Mouse (Mus musculus) kidney, embryonic 14.5 days (tissue): Measurements from ENCODE around the gene Lrrc66. TPM values are rescaled to one million over a fixed set of nuclear protein-coding genes. Genes with fewer than 3 reads are reported as not detected.

Experiments used
- ATAC-seq: fragments of 200-750 bp; cut with Nextera tagmentation; 2 replicates; pipeline ENCODE4 v1.8.0; 2017; ENCODE audit warnings: moderate number of reproducible peaks, mild to moderate bottlenecking, moderate TSS enrichment, moderate library complexity; ENCODE audit not compliant: low FRiP score, low TSS enrichment
- H3K27ac ChIP-seq: fragments of 300-500 bp; sonication (generic); 2 replicates; pipeline ENCODE4 v1.5.1; 2014; ENCODE audit warnings: low read depth, mild to moderate bottlenecking, low read length, moderate library complexity, mixed read lengths
- H3K27me3 ChIP-seq: fragments of 300-500 bp; sonication (generic); 2 replicates; pipeline ENCODE4 v1.6.1; 2014; ENCODE audit warnings: mild to moderate bottlenecking, low read length; ENCODE audit not compliant: control insufficient read depth, insufficient read depth
- H3K36me3 ChIP-seq: fragments of 300-500 bp; sonication (generic); 2 replicates; pipeline ENCODE4 v1.6.1; 2014; ENCODE audit warnings: low read length, mixed read lengths; ENCODE audit not compliant: control insufficient read depth, insufficient read depth
- H3K4me1 ChIP-seq: fragments of 300-500 bp; sonication (generic); 2 replicates; pipeline ENCODE4 v1.6.1; 2014; ENCODE audit warnings: low read length, mixed read lengths; ENCODE audit not compliant: control insufficient read depth, insufficient read depth
- H3K4me2 ChIP-seq: fragments of 300-500 bp; sonication (generic); replicated peaks from 2 replicates; pipeline ENCODE4 v1.6.1; 2014; ENCODE audit warnings: low read depth, mild to moderate bottlenecking, low read length
- H3K4me3 ChIP-seq: fragments of 300-500 bp; sonication (generic); 2 replicates; pipeline ENCODE4 v1.5.1; 2014; ENCODE audit warnings: mild to moderate bottlenecking, low read length
- H3K9ac ChIP-seq: fragments of 300-500 bp; sonication (generic); 2 replicates; pipeline ENCODE4 v1.6.1; 2014; ENCODE audit warnings: low read depth, mild to moderate bottlenecking, low read length, moderate library complexity
- H3K9me3 ChIP-seq: fragments of 300-500 bp; sonication (generic); 2 replicates; pipeline ENCODE4 v1.6.1; 2016; ENCODE audit warnings: low read length; ENCODE audit not compliant: control insufficient read depth
- WGBS: fragments of 180-500 bp; shearing (Covaris S2); extraction: QIAGEN DNeasy Blood & Tissue Kit; methylation state at CpG from one replicate; pipeline ENCODE4 v1.1.7; 2014; 5-methylcytosine and 5-hydroxymethylcytosine counted together
- polyA plus RNA-seq: library from polyadenylated mRNA; unstranded; fragments of >200 nt; fragmentation: Nextera tagmentation; extraction: Ambion mirVana; gene quantifications from 2 replicates; pipeline ENCODE4 v1.2.1, GENCODE M21; 2014

The Lrrc66 gene
- polyA plus RNA-seq, 1 experiment from 2014 or later = not detected

DNA sequence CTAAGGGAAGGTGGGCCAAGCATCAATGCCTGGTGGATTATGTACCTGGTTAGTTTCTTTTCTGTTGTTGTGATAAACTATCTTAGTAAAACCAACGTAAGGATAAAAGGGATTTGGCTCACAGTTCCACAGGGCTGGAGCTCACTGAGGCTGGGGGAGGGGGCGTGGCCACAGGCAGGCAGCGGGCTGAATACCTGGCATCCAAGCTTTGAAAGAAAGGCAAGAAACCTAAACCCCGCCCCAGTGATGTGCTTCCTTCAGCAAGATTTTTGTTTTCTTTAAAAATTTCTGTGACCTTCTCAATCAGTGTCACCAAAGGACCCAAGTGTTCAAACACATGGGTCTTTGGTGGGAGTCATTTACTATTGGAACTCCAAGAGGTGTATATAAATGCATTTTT lies 4.8 kb downstream of the Lrrc66 start:
- H3K36me3 ChIP-seq = no peaks in the 10 kb centered on the region
- no peak overlapping the region for H3K4me2 ChIP-seq
- H3K9me3 ChIP-seq = no peaks in the 10 kb centered on the region
- ATAC-seq = no peak
- WGBS = 62% methylated on average over 4 of the region's 4 CpGs
- H3K27ac ChIP-seq = no peak overlapping the region
- no peak overlapping the region for H3K4me3 ChIP-seq
- H3K4me1 ChIP-seq = no peaks in the 10 kb centered on the region
- no peaks in the 10 kb centered on the region for H3K27me3 ChIP-seq
- no peak overlapping the region for H3K9ac ChIP-seq

DNA sequence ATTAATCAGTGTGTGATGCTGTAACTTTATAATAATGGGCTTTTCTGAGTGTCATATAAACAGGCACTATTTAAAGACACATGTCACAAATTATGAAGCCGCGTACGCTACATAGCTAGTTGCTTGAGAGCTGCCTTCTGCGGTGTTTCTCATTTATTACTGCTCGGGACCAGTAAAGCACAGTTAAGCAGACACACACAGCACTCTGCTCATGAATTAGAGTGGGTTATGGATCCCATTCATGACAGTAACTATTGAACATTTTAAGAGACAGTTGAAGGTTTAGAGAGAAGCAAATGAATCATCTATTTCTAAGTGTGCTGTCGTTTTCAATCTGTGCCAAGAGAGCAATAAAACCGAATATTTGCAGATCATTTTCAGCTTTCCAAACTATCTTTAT lies 5.5 kb downstream of the Lrrc66 start:
- no peak overlapping the region for H3K4me2 ChIP-seq
- no peak overlapping the region for H3K4me3 ChIP-seq
- WGBS = 87% methylated on average over 7 of the region's 7 CpGs
- no peak overlapping the region for H3K9ac ChIP-seq
- H3K4me1 ChIP-seq = no peaks in the 10 kb centered on the region
- no peak for ATAC-seq
- no peaks in the 10 kb centered on the region for H3K27me3 ChIP-seq
- no peaks in the 10 kb centered on the region for H3K36me3 ChIP-seq
- H3K9me3 ChIP-seq = no peaks in the 10 kb centered on the region
- no peak overlapping the region for H3K27ac ChIP-seq

DNA sequence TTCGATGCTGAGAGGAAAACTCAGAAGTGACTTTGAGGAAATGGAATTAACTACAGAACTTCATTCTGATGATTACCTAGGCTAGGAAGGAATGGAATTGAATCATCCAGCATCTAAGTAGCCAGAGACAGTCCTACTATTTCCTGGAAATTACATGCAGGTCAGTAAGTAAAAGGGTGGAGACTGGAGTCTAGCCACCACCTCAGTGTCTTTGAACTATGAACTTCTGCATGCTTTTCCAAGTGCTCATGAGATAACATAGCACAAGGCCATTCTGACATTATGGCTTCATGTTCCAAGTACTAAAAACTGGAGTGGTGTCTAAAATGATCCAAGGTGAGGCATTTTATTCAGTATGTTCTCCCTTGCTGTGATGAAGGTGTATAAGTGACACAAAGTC lies 6.8 kb downstream of the Lrrc66 start:
- no peaks in the 10 kb centered on the region for H3K36me3 ChIP-seq
- no peak overlapping the region for H3K27ac ChIP-seq
- H3K9ac ChIP-seq = no peak overlapping the region
- WGBS = 67% methylated on average over 1 of the region's 1 CpGs
- ATAC-seq = no peak
- H3K4me3 ChIP-seq = no peak overlapping the region
- no peak overlapping the region for H3K4me2 ChIP-seq
- H3K27me3 ChIP-seq = no peaks in the 10 kb centered on the region
- H3K4me1 ChIP-seq = no peaks in the 10 kb centered on the region
- H3K9me3 ChIP-seq = no peaks in the 10 kb centered on the region

DNA sequence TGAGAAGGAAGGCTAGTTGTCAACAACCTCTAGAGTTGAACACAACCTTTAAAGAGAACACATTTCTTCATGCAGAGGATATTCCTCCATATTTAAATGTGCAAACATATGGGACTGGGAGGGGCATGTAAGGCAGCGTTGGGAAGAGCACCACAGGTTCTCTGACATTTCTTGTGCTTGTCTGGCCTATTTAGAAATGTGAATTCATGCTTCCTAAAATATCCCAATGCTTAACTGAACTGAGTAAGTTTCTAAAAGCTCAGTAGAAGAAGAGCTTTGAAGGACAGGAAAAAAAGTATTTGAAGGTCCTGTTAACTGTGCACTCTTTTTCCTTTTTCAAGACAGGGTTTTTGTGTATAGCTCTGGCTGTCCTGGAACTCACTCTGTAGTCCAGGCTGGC lies 13.4 kb downstream of the Lrrc66 start:
- Histone ChIP-seq H3K9me3 (no peaks in the 10 kb centered on the region), H3K4me1 (no peaks in the 10 kb centered on the region), H3K27ac (no peak overlapping the region), H3K4me3 (no peak overlapping the region), H3K4me2 (no peak overlapping the region), H3K36me3 (no peaks in the 10 kb centered on the region), H3K27me3 (no peaks in the 10 kb centered on the region), H3K9ac (no peak overlapping the region)
- no peak for ATAC-seq
- WGBS = 89% methylated on average over 1 of the region's 1 CpGs

DNA sequence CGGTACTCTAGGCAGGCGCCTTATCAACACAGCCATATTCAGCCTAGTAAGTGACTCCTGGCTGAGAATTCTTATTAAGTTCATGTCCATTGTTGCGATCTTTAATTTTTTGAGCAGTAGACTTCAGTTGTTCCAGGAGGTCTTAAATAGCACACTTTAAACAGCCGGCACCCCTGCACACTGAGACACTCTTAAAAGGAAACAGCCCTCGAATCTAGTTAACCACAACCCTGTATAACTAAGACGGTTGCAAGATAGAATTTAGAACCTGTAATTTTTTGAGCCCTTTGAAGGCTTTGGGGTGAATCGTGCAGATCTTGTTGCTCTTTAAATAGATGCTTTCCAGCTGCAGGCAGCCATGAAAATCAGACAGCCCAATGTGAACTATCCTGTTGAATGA lies 17.1 kb downstream of the Lrrc66 start:
- WGBS = 67% methylated on average over 7 of the region's 7 CpGs
- Histone ChIP-seq H3K9me3 (no peaks in the 10 kb centered on the region), H3K27me3 (no peaks in the 10 kb centered on the region), H3K27ac (no peak overlapping the region), H3K4me1 (no peaks in the 10 kb centered on the region), H3K4me2 (no peak overlapping the region), H3K4me3 (no peak overlapping the region), H3K36me3 (no peaks in the 10 kb centered on the region), H3K9ac (no peak overlapping the region)
- ATAC-seq = no peak

DNA sequence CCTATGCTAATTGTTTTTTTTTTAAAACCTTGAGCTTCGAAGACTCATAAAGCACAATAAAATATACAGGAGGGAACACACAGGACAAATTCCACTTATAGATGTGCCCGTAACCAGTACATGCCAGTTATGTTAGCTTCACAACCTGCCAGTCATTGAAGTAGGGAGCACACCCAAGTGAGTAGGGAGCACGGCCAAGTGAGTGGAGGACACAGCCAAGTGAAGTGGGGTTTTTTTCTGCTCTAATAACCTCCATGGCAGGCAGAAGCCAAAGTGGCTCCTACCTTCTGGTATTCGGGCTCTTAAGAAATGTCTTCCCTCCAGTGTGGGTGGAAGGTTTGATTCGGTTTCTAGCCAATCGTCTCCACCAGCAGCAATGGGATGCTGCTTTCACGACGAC lies 19.0 kb downstream of the Lrrc66 start:
- no peak for ATAC-seq
- 83% methylated on average over 8 of the region's 8 CpGs for WGBS
- H3K4me1 ChIP-seq = no peaks in the 10 kb centered on the region

DNA sequence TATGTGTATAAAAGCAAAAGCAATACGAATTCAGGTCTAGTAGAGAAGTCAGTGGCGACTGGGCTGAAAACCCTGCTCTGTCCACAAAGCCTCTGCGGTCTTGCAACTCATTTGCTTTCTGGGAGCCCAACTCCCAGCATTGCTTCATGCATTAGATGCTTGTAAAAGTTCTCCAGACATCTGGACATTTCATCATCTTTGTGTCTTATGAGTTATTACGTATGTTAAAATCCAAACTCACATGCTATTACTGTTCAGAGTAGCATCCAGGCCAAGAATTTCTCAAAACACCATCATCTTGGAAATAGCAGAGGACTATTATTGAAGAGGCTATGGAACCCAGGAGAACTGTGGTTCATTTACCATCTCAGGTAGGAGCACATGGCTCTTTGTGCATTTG lies 21.3 kb downstream of the Lrrc66 start:
- Histone ChIP-seq H3K27ac (no peak overlapping the region), H3K36me3 (no peaks in the 10 kb centered on the region), H3K4me3 (no peak overlapping the region), H3K4me1 (no peaks in the 10 kb centered on the region), H3K4me2 (no peak overlapping the region), H3K27me3 (no peaks in the 10 kb centered on the region), H3K9ac (no peak overlapping the region), H3K9me3 (no peaks in the 10 kb centered on the region)
- ATAC-seq = no peak
- 94% methylated on average over 4 of the region's 4 CpGs for WGBS

More for the DNA sequence above, 19.0 kb downstream of the Lrrc66 start:
- no peak overlapping the region for H3K4me2 ChIP-seq
- no peak overlapping the region for H3K27ac ChIP-seq
- H3K4me3 ChIP-seq = no peak overlapping the region
- H3K9me3 ChIP-seq = no peaks in the 10 kb centered on the region
- no peak overlapping the region for H3K9ac ChIP-seq
- H3K36me3 ChIP-seq = no peaks in the 10 kb centered on the region
- H3K27me3 ChIP-seq = no peaks in the 10 kb centered on the region

DNA sequence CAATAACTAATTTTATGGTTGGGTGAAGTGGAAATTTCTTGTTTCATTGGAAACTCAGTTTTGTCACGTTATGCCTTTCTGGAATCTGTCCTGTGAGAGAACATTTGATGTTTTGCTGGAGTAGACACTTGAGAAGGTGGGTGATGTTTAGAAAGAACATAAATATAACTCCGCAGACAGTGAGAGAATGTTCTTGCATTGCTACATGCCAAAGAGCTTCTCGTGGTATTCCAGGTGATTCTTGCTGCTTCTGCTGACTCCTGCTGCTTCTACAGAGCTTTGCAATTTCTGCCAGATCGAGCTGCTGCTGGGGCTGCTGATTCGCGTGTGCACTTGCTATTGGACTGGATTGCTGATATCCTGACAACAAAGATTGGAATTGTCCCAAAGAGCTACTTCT lies 27.4 kb downstream of the Lrrc66 start:
- 81% methylated on average over 6 of the region's 6 CpGs for WGBS
- Histone ChIP-seq H3K27me3 (no peaks in the 10 kb centered on the region), H3K36me3 (no peaks in the 10 kb centered on the region), H3K27ac (no peak overlapping the region), H3K9me3 (no peaks in the 10 kb centered on the region), H3K4me1 (no peaks in the 10 kb centered on the region), H3K9ac (no peak overlapping the region), H3K4me3 (no peak overlapping the region), H3K4me2 (no peak overlapping the region)
- ATAC-seq = no peak

DNA sequence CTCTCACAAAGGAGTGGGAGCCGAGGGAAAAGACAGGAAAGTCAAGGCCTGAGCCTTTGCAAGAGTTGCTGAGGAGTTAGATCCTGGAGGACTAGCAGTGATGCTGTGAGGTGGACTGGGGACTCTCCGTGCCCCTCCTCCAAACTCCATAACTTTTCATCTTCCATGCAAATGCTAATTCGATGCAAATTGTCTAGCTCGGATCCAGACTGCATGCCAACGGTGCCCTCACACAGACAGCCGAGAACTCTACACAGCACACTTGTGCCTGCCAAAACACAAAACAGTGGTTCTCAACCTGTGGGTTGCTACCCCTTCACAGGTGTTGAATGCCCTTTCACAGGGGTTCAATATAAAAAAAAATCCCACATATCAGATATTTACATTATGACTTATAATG lies 27.8 kb downstream of the Lrrc66 start:
- H3K27me3 ChIP-seq = no peaks in the 10 kb centered on the region
- no peaks in the 10 kb centered on the region for H3K9me3 ChIP-seq
- H3K4me3 ChIP-seq = no peak overlapping the region
- H3K4me2 ChIP-seq = no peak overlapping the region
- WGBS = 86% methylated on average over 6 of the region's 6 CpGs
- no peak for ATAC-seq
- no peak overlapping the region for H3K9ac ChIP-seq
- H3K27ac ChIP-seq = no peak overlapping the region
- H3K4me1 ChIP-seq = no peaks in the 10 kb centered on the region
- no peaks in the 10 kb centered on the region for H3K36me3 ChIP-seq

DNA sequence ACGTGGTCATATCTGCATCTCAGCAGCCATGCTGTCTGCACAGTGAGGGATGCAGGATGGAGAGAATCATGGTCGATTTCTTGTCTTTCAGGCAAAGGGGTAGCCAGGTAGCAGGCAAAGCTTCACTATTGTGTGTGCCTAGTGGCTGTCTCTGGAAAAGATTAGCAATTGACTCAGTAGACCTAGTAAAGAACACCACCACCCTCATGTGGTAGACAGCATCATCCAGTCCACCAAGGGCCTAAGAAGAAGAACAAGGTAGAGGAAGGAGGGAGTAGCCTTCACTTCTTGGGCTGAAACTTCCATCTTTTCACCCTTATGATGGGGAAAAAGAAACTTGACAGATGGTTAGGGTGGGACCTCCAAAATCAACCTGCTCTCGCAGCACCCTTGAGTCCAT lies 29.5 kb downstream of the Lrrc66 start:
- no peak overlapping the region for H3K9ac ChIP-seq
- H3K36me3 ChIP-seq = no peaks in the 10 kb centered on the region
- no peaks in the 10 kb centered on the region for H3K4me1 ChIP-seq
- no peak overlapping the region for H3K27ac ChIP-seq
- no peaks in the 10 kb centered on the region for H3K9me3 ChIP-seq
- 81% methylated on average over 3 of the region's 3 CpGs for WGBS
- H3K4me2 ChIP-seq = no peak overlapping the region
- ATAC-seq = no peak
- no peak overlapping the region for H3K4me3 ChIP-seq
- H3K27me3 ChIP-seq = no peaks in the 10 kb centered on the region
